In the genomic region with DNA sequence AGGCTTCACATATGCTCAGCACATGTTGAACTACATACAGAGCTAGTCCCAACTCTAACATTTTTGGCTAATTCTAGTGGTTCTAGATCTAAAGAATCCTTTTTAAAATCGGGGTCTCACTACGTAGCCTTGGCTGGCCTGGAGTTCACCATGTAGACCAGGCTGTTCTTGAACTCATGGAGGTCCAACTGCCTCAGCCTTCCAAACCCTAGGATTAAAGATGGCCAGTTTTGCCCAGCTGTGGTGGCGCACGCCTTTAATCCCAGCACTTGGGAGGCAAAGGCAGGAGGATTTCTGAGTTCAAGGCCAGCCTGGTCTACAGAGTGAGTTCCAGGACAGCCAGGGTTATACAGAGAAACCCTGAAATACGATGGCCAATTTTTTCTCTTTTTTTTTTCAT, we compare ENCODE assay signal across 12 mouse cellular contexts. TPM values are rescaled to one million over a fixed set of nuclear protein-coding genes. Genes with fewer than 3 reads are reported as not detected.
DNase-seq lines count a peak whose midpoint lies in the region; ATAC-seq and TF ChIP-seq lines count a peak whose summit lies in the region.
"Not testable (repeated sequence)": the region's sequence is repeated elsewhere in the genome, so short reads cannot be mapped to it uniquely, and the experiment has no call there.
"Had no signal": no experiment of that assay in that cellular context is flagged by ENCODE, and none has a peak within 500 bp of the region (broad histone marks: within the 10 kb centered on the region; RNA-seq: fewer than 3 reads in every experiment).

No protein-coding gene starts in this region.

- H3K27ac ChIP-seq in cortical plate, adult 2 months (ENCODE audit: insufficient read depth, low read length); forebrain, embryonic 15.5 days (replicated peaks); hindbrain, embryonic 13.5 days; kidney, embryonic 15.5 days; liver, embryonic 14.5 days; midbrain, embryonic 12.5 days (replicated peaks); neural tube, embryonic 13.5 days (replicated peaks): not testable (repeated sequence)

- TF ChIP-seq POLR2A in cortical plate, adult 2 months (IDR thresholded peaks at IDR 0.05; ENCODE audit: extremely low read depth, insufficient read depth, low read length) = not testable (repeated sequence)

- H3K9ac ChIP-seq in forebrain, embryonic 15.5 days (replicated peaks); hindbrain, embryonic 13.5 days; kidney, embryonic 15.5 days; liver, embryonic 14.5 days (replicated peaks); midbrain, embryonic 12.5 days (replicated peaks); neural tube, embryonic 13.5 days: not testable (repeated sequence)

- DNase-seq in liver, embryonic 14.5 days (ENCODE audit: low read depth in 3 of 3, low spot score in 3 of 3) = not testable (repeated sequence)

- H3K4me3 ChIP-seq in cortical plate, adult 2 months (ENCODE audit: insufficient read depth, low read length) = peak overlapping the region; percentile 97
- H3K4me3 ChIP-seq in forebrain, embryonic 15.5 days; hindbrain, embryonic 13.5 days; kidney, embryonic 15.5 days (replicated peaks); midbrain, embryonic 12.5 days: not testable (repeated sequence)
- H3K4me3 ChIP-seq in liver, embryonic 14.5 days (ENCODE audit: insufficient read depth in 1 of 2, low read depth in 2 of 2, low read length in 2 of 2) = peak overlapping the region in 1 of 2 experiments; percentile 79; a peak in 1 of 4 replicates
- H3K4me3 ChIP-seq in neural tube, embryonic 13.5 days = peak overlapping the region; percentile 79

- not testable (repeated sequence) for H3K4me1 ChIP-seq in cortical plate, adult 2 months (ENCODE audit: control insufficient read depth, insufficient read depth, low read length); liver, embryonic 14.5 days (replicated peaks; ENCODE audit: control insufficient read depth in 2 of 2, insufficient read depth in 2 of 2, low read length in 1 of 2); midbrain, embryonic 12.5 days
- 0 out of 2 replicates have a peak, but pooled peaks cover 14% of the 10 kb centered on the region for H3K4me1 ChIP-seq in forebrain, embryonic 15.5 days
- H3K4me1 ChIP-seq in hindbrain, embryonic 13.5 days (replicated peaks) = peaks cover 22% of the 10 kb centered on the region
- H3K4me1 ChIP-seq in kidney, embryonic 15.5 days = peaks cover 22% of the 10 kb centered on the region
- peaks cover 27% of the 10 kb centered on the region for H3K4me1 ChIP-seq in neural tube, embryonic 13.5 days (replicated peaks)

- TF ChIP-seq CTCF in cortical plate, adult 2 months (IDR thresholded peaks at IDR 0.05; ENCODE audit: extremely low read depth, insufficient read depth, low read length); liver, embryonic 14.5 days (IDR thresholded peaks at IDR 0.05; ENCODE audit: low read depth): not testable (repeated sequence)

- peak overlapping the region; percentile 76; the same call in 1 of the 2 replicates for H3K4me2 ChIP-seq in forebrain, embryonic 15.5 days (replicated peaks)
- H3K4me2 ChIP-seq in hindbrain, embryonic 13.5 days = peak overlapping the region; percentile 73
- H3K4me2 ChIP-seq in kidney, embryonic 15.5 days = peak overlapping the region; percentile 87
- H3K4me2 ChIP-seq in liver, embryonic 14.5 days (ENCODE audit: low read depth) = peak overlapping the region; percentile 92
- H3K4me2 ChIP-seq in midbrain, embryonic 12.5 days (replicated peaks) = 0 out of 2 replicates have a peak overlapping the region, but pooled peaks have one; percentile 78
- peak overlapping the region; percentile 71 for H3K4me2 ChIP-seq in neural tube, embryonic 13.5 days

- WGBS in forebrain, embryonic 15.5 days = 93% methylated on average over 5 of the region's 5 CpGs
- 93% methylated on average over 5 of the region's 5 CpGs for WGBS in hindbrain, embryonic 13.5 days
- WGBS in kidney, embryonic 15.5 days = 95% methylated on average over 5 of the region's 5 CpGs
- WGBS in liver, embryonic 14.5 days (ENCODE audit: insufficient replicate concordance) = 79% methylated on average over 5 of the region's 5 CpGs
- WGBS in midbrain, embryonic 12.5 days = 92% methylated on average over 5 of the region's 5 CpGs
- 93% methylated on average over 5 of the region's 5 CpGs for WGBS in neural tube, embryonic 13.5 days

- not testable (repeated sequence) for H3K9me3 ChIP-seq in forebrain, embryonic 15.5 days; hindbrain, embryonic 13.5 days; kidney, embryonic 15.5 days (replicated peaks); liver, embryonic 14.5 days (ENCODE audit: control insufficient read depth, low read length); midbrain, embryonic 12.5 days; neural tube, embryonic 13.5 days

- not testable (repeated sequence) for H3K27me3 ChIP-seq in forebrain, embryonic 15.5 days; hindbrain, embryonic 13.5 days; kidney, embryonic 15.5 days; liver, embryonic 14.5 days (ENCODE audit: control insufficient read depth, insufficient read depth, low read length); midbrain, embryonic 12.5 days; neural tube, embryonic 13.5 days

- not testable (repeated sequence) for H3K36me3 ChIP-seq in forebrain, embryonic 15.5 days; hindbrain, embryonic 13.5 days; kidney, embryonic 15.5 days; liver, embryonic 14.5 days (replicated peaks; ENCODE audit: control insufficient read depth, insufficient read depth, low read depth); midbrain, embryonic 12.5 days; neural tube, embryonic 13.5 days

- not testable (repeated sequence) for ATAC-seq in forebrain, embryonic 15.5 days (replicated peaks); hindbrain, embryonic 13.5 days (ENCODE audit: low FRiP score); kidney, embryonic 15.5 days (replicated peaks; ENCODE audit: low FRiP score); liver, embryonic 14.5 days (ENCODE audit: insufficient read depth); midbrain, embryonic 12.5 days (ENCODE audit: low FRiP score, low read depth); neural tube, embryonic 13.5 days (ENCODE audit: low read depth)

- not testable (repeated sequence) for TF ChIP-seq EP300 in liver, embryonic 14.5 days (IDR thresholded peaks at IDR 0.05; ENCODE audit: low read depth)

RNA-seq across cellular contexts. Expression of a gene that starts 1.6 kb away (rescaled TPM):
- polyA plus RNA-seq in cortical plate, adult 2 months (2012; rRNA removed) = 121 and 125 TPM in 2 replicates
- 22.3 and 25.0 TPM in 2 replicates for polyA plus RNA-seq in forebrain, embryonic 15.5 days (2015; fragmentation: Nextera tagmentation; extraction: Ambion mirVana)
- polyA plus RNA-seq in hindbrain, embryonic 13.5 days (2015; fragmentation: Nextera tagmentation; extraction: Ambion mirVana) = 19.1 and 20.1 TPM in 2 replicates
- 10.1 and 10.7 TPM in 2 replicates for polyA plus RNA-seq in kidney, embryonic 15.5 days (2015; fragmentation: Nextera tagmentation; extraction: Ambion mirVana)
- 2.2 and 3.1 TPM in 2 replicates for polyA plus RNA-seq in liver, embryonic 14.5 days (2012; rRNA removed)
- polyA plus RNA-seq in liver, embryonic 14.5 days (2014; fragmentation: Nextera tagmentation; extraction: Ambion mirVana) = 3.8 and 4.3 TPM in 2 replicates
- 16.5 and 17.5 TPM in 2 replicates for polyA plus RNA-seq in midbrain, embryonic 12.5 days (2016; fragmentation: Nextera tagmentation; extraction: Ambion mirVana)
- 22.4 and 22.7 TPM in 2 replicates for polyA plus RNA-seq in neural tube, embryonic 13.5 days (2015; fragmentation: Nextera tagmentation; extraction: Ambion mirVana)

RNA-seq across cellular contexts. Expression of a gene that starts 22.5 kb away (rescaled TPM):
- not detected in 2 replicates for polyA plus RNA-seq in cortical plate, adult 2 months (2012; rRNA removed)
- polyA plus RNA-seq in forebrain, embryonic 15.5 days (2015; fragmentation: Nextera tagmentation; extraction: Ambion mirVana) = not detected in 2 replicates
- polyA plus RNA-seq in hindbrain, embryonic 13.5 days (2015; fragmentation: Nextera tagmentation; extraction: Ambion mirVana) = not detected in 2 replicates
- not detected in 2 replicates for polyA plus RNA-seq in kidney, embryonic 15.5 days (2015; fragmentation: Nextera tagmentation; extraction: Ambion mirVana)
- not detected in 2 replicates for polyA plus RNA-seq in liver, embryonic 14.5 days (2012; rRNA removed)
- polyA plus RNA-seq in liver, embryonic 14.5 days (2014; fragmentation: Nextera tagmentation; extraction: Ambion mirVana) = not detected in 2 replicates
- not detected in 2 replicates for polyA plus RNA-seq in midbrain, embryonic 12.5 days (2016; fragmentation: Nextera tagmentation; extraction: Ambion mirVana)
- polyA plus RNA-seq in neural tube, embryonic 13.5 days (2015; fragmentation: Nextera tagmentation; extraction: Ambion mirVana) = not detected in 2 replicates
- polyA plus RNA-seq: embryonic facial prominence, embryonic 11.5 days; forebrain, embryonic 12.5 days; heart, adult 2 months; inflammation-experienced regulatory T-cells, adult 6 months; macrophage had no signal

RNA-seq across cellular contexts. Expression of a gene that starts 31.0 kb away (rescaled TPM):
- polyA plus RNA-seq in cortical plate, adult 2 months (2012; rRNA removed) = 11.9 and 12.6 TPM in 2 replicates
- 45.5 and 47.4 TPM in 2 replicates for polyA plus RNA-seq in forebrain, embryonic 15.5 days (2015; fragmentation: Nextera tagmentation; extraction: Ambion mirVana)
- polyA plus RNA-seq in hindbrain, embryonic 13.5 days (2015; fragmentation: Nextera tagmentation; extraction: Ambion mirVana) = 40.8 and 43.1 TPM in 2 replicates
- 16.8 and 19.2 TPM in 2 replicates for polyA plus RNA-seq in kidney, embryonic 15.5 days (2015; fragmentation: Nextera tagmentation; extraction: Ambion mirVana)
- polyA plus RNA-seq in liver, embryonic 14.5 days (2012; rRNA removed) = 14.4 and 17.4 TPM in 2 replicates
- polyA plus RNA-seq in liver, embryonic 14.5 days (2014; fragmentation: Nextera tagmentation; extraction: Ambion mirVana) = 28.1 and 33.4 TPM in 2 replicates
- 43.4 and 44.4 TPM in 2 replicates for polyA plus RNA-seq in midbrain, embryonic 12.5 days (2016; fragmentation: Nextera tagmentation; extraction: Ambion mirVana)
- 36.4 and 43.4 TPM in 2 replicates for polyA plus RNA-seq in neural tube, embryonic 13.5 days (2015; fragmentation: Nextera tagmentation; extraction: Ambion mirVana)
- polyA plus RNA-seq: inflammation-experienced regulatory T-cells, adult 6 months had no signal
